Mouse (Mus musculus): Measurements from ENCODE around the gene Efcab11. TPM values are rescaled to one million over a fixed set of nuclear protein-coding genes. Genes with fewer than 3 reads are reported as not detected.

Efcab11 gene
- total and polyA plus RNA-seq, 3 experiments: 7.9 to 12.2 (median 8.0) TPM

DNA sequence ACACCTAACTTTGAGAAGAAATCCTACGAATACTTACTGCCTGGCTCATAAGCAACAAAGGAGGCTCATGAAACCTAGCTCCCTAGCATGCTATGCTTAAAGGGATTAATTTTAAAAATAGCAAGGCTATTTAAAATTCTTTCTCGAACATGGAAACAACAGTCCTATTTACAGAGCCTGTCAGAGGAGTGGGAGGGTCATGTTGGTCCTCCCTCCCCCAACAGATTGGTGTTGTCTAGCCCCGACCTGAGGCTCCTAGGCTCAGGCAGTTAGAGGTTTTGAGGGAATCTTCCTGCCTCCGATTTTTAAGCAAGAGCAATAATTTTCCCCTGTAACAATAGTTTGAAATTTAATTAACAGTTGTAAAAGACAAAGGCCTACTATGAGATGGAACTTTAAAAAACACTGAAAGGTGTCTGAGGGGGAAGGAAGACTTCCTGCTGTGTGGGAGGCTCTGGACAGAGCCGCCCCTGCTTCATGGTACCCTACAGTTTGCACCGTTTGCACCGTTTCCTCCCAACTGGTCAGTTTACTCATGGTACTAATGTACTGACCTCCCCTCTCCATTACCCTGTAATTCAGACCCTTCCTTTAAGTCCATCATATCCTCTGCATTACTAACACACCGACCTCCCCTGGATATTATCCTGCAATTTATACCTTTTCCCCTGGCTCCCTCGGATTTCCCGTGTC, 90.6 kb downstream of the Efcab11 start:
- no peaks in the 10 kb centered on the region for H3K79me2 ChIP-seq (replicated peaks; ENCODE audit: control insufficient read depth, extremely low read depth, insufficient read depth, poor library complexity, severe bottlenecking)
- no peaks in the 10 kb centered on the region for H3K9me3 ChIP-seq (replicated peaks; ENCODE audit: low read length)
- no peak overlapping the region for H3K27ac ChIP-seq (ENCODE audit: insufficient read depth, low read depth)
- H3K4me3 ChIP-seq (replicated peaks in 1 of 3; ENCODE audit: low read depth in 2 of 3, low read length in 2 of 3, poor library complexity in 1 of 3): no peak overlapping the region
- in situ Hi-C loops (cut with MboI; ENCODE audit: low pct_ligation_motif_present, low pct_unique_long_range_greater_than_20kb, low sequenced_read_pairs) (no loop called here), dilution Hi-C loops (cut with MboI; ENCODE audit: extremely low pct_ligation_motif_present, extremely low pct_unique_long_range_greater_than_20kb, low sequenced_read_pairs) (no loop called here)
- TF ChIP-seq ZKSCAN1 (IDR thresholded peaks at IDR 0.05; ENCODE audit: borderline replicate concordance, low read depth, low read length): no peak
- no peak for TF ChIP-seq NELFE (IDR thresholded peaks at IDR 0.05; ENCODE audit: low read depth, low read length)
- TF ChIP-seq KAT2A (IDR thresholded peaks at IDR 0.05; ENCODE audit: insufficient replicate concordance, low read length): no peak
- no peak for TF ChIP-seq POLR2A (IDR thresholded peaks at IDR 0.05; ENCODE audit: low read depth, low read length)
- TF ChIP-seq UBTF (IDR thresholded peaks at IDR 0.05; ENCODE audit: low read depth, low read length): no peak
- TF ChIP-seq MYC (IDR thresholded peaks at IDR 0.05; ENCODE audit: low read depth, low read length): no peak
- TF ChIP-seq ETS1 (conservative IDR thresholded peaks at IDR 0.05; ENCODE audit: low read depth, low read length): no peak
- TF ChIP-seq TBP (conservative IDR thresholded peaks at IDR 0.05; ENCODE audit: low read depth, low read length): no peak
- no peak for TF ChIP-seq MXI1 (IDR thresholded peaks at IDR 0.05; ENCODE audit: low read depth, low read length)
- no peak for TF ChIP-seq HCFC1 (IDR thresholded peaks at IDR 0.05; ENCODE audit: low read depth, low read length)
- TF ChIP-seq ZMIZ1 (IDR thresholded peaks at IDR 0.05; ENCODE audit: low read depth, low read length): no peak
- no peak for TF ChIP-seq ZNF384 (IDR thresholded peaks at IDR 0.05; ENCODE audit: low read depth, low read length)
- TF ChIP-seq CHD2 (IDR thresholded peaks at IDR 0.05; ENCODE audit: low read length): no peak
- TF ChIP-seq TCF12 (IDR thresholded peaks at IDR 0.05; ENCODE audit: low read depth, low read length): no peak
- no peak for TF ChIP-seq POLR2AphosphoS2 (IDR thresholded peaks at IDR 0.05; ENCODE audit: low read depth, low read length)
- no peak overlapping the region for H3K9ac ChIP-seq (ENCODE audit: insufficient read depth, low read depth)
- peaks cover 3 to 34% of the 10 kb centered on the region in 2 experiments; a peak in 3 of 4 replicates for H3K4me1 ChIP-seq (ENCODE audit: control insufficient read depth in 1 of 2, insufficient read depth in 2 of 2)
- H3K4me2 ChIP-seq (ENCODE audit: insufficient read depth, low read depth, poor library complexity, severe bottlenecking): no peak overlapping the region
- peaks cover 0 to 7% of the 10 kb centered on the region in 2 experiments for H3K36me3 ChIP-seq (replicated peaks in 1 of 2; ENCODE audit: control insufficient read depth in 1 of 2, insufficient read depth in 1 of 2, low read length in 1 of 2)
- H3K27me3 ChIP-seq (replicated peaks): no peaks in the 10 kb centered on the region
- no peak for DNase-seq (ENCODE audit: extremely low read depth)

DNA sequence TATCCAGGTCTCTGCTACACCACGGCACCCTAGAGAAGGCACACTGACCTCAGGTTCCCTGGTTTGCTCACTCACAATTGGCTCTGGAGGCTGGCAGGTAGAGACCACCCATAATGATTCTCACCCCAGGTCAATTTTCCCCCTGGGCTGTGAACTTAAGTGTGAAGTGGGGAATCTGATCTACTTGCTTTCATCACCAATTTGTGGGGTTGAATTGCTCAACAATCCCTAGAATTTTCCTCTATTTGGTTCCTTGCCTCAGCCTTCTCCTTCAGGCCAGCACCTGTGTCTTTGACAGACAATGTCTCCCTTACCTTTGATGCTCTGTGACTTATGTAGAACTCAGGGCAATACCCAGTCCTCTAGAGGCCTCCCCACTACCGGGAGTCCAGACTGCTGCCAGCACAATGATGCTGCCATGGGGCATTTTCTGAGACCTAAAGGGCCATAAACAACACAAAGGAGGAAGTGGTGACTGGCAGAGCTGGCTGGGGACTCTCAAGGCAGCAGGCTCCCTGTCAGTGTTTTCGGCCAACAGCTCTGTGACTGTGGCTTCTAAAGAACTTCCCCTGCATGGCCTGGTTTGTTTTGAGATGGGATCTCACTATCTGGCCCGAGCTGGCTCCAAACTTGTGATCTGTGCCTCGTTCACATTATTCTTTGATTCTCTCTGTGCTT, 94.8 kb downstream of the Efcab11 start:
- TF ChIP-seq ELF1 (IDR thresholded peaks at IDR 0.05; ENCODE audit: low read depth, low read length) (peak; percentile 29; the same call in 1 of the 2 replicates), ZMIZ1 (IDR thresholded peaks at IDR 0.05; ENCODE audit: low read depth, low read length) (no peak), TCF12 (IDR thresholded peaks at IDR 0.05; ENCODE audit: low read depth, low read length) (no peak)
- peaks cover 0 to 9% of the 10 kb centered on the region in 2 experiments for H3K36me3 ChIP-seq (replicated peaks in 1 of 2; ENCODE audit: control insufficient read depth in 1 of 2, insufficient read depth in 1 of 2, low read length in 1 of 2)
- peak; percentile 49 for DNase-seq (ENCODE audit: extremely low read depth)
- peaks cover 3 to 23% of the 10 kb centered on the region in 2 experiments; a peak in 3 of 4 replicates for H3K4me1 ChIP-seq (ENCODE audit: control insufficient read depth in 1 of 2, insufficient read depth in 2 of 2)
- H3K9me3 ChIP-seq (replicated peaks; ENCODE audit: low read length): no peaks in the 10 kb centered on the region
- H3K4me2 ChIP-seq (ENCODE audit: insufficient read depth, low read depth, poor library complexity, severe bottlenecking): no peak overlapping the region
- no peaks in the 10 kb centered on the region for H3K27me3 ChIP-seq (replicated peaks)
- no peaks in the 10 kb centered on the region for H3K79me2 ChIP-seq (replicated peaks; ENCODE audit: control insufficient read depth, extremely low read depth, insufficient read depth, poor library complexity, severe bottlenecking)
- H3K9ac ChIP-seq (ENCODE audit: insufficient read depth, low read depth): no peak overlapping the region
- H3K4me3 ChIP-seq (replicated peaks in 1 of 3; ENCODE audit: low read depth in 2 of 3, low read length in 2 of 3, poor library complexity in 1 of 3): no peak overlapping the region
- dilution Hi-C loops (cut with MboI; ENCODE audit: extremely low pct_ligation_motif_present, extremely low pct_unique_long_range_greater_than_20kb, low sequenced_read_pairs): no loop called here
- no peak overlapping the region for H3K27ac ChIP-seq (ENCODE audit: insufficient read depth, low read depth)
- in situ Hi-C loops (cut with MboI; ENCODE audit: low pct_ligation_motif_present, low pct_unique_long_range_greater_than_20kb, low sequenced_read_pairs): no loop called here
